Mouse (Mus musculus): ENCODE data around the gene Tmem30c. TPM values are rescaled to one million over a fixed set of nuclear protein-coding genes. Genes with fewer than 3 reads are reported as not detected.

Gene Tmem30c
- polyA plus RNA-seq, 1 experiment: not detected

DNA sequence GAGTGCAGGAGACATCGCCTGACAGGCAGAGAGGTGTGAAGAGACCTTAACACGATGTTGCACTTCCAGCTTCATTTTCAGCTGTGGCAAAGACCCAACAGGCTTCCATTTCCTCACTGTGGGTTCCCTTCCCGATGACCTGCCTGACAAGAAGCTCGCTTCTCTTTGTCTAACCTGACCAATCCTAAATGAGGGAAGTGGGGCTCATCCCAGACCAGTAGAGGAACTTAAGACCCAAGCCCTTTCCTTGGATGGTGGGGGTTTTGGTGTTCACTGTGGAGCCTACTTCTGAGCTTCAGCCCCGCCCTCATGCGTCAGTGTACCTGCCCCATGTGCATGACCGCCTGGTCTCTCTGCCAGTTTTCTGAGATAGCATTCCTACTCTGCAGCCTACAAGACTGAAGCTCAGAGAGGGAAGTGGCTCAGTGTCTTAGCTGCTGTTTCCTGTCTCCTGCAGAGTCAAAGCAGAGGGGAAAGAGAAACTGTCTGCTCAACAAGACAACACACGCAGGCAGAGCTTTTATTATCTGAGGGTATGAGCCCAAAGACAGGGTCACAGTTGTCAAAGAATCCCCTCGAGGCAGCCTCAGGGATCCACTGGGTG lies 8.9 kb upstream of the Tmem30c start:
- no peaks in the 10 kb centered on the region for H3K27me3 ChIP-seq (replicated peaks)
- no peak for TF ChIP-seq GATA1 (IDR thresholded peaks at IDR 0.05; ENCODE audit: borderline replicate concordance, low read length)
- TF ChIP-seq FLI1 (IDR thresholded peaks at IDR 0.05; ENCODE audit: low read length): no peak
- H3K4me3 ChIP-seq (replicated peaks): peak overlapping the region; percentile 8
- H3K4me1 ChIP-seq: peaks cover 6% of the 10 kb centered on the region
- peaks cover 2% of the 10 kb centered on the region for H3K36me3 ChIP-seq (replicated peaks; ENCODE audit: low read length)
- no peaks in the 10 kb centered on the region for H3K9me3 ChIP-seq

- no peak for TF ChIP-seq GATA1 (IDR thresholded peaks at IDR 0.05; ENCODE audit: borderline replicate concordance, low read length)
- TF ChIP-seq FLI1 (IDR thresholded peaks at IDR 0.05; ENCODE audit: low read length): no peak
- Histone ChIP-seq H3K27me3 (replicated peaks) (peaks cover 2% of the 10 kb centered on the region), H3K4me3 (replicated peaks) (no peak overlapping the region)
Measured at GRCm38 (mm10) chr16:57295216-57295934, 2.7 kb upstream of the Tmem30c start.

DNA sequence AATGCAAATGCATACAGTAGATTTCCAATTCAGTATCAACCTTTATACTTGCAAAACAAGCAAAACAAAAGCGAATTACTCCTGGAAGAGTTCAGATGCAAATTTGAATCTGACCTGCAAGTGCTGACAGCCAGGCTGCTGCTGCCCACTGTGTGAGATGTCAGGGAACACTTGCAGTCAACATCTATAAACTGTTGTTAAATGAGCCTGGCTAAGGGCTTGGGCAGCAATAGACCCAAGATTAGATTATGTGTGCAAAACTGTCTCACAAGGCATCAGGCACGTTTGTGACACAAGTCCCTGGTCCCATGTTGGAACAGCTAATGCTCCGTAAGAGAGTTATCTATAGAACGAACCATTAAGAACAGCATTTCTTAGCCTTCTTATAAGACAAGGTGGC lies 369 bp downstream of the Tmem30c start:
- Histone ChIP-seq H3K4me3 (replicated peaks) (no peak overlapping the region), H3K36me3 (replicated peaks; ENCODE audit: low read length) (no peaks in the 10 kb centered on the region), H3K9me3 (no peaks in the 10 kb centered on the region), H3K4me1 (0 out of 2 replicates have a peak, but pooled peaks cover 4% of the 10 kb centered on the region), H3K27me3 (replicated peaks) (peaks cover 2% of the 10 kb centered on the region)
- TF ChIP-seq FLI1 (IDR thresholded peaks at IDR 0.05; ENCODE audit: low read length) (no peak), GATA1 (IDR thresholded peaks at IDR 0.05; ENCODE audit: borderline replicate concordance, low read length) (no peak)

More at GRCm38 (mm10) chr16:57295216-57295934, 2.7 kb upstream of the Tmem30c start:
- Histone ChIP-seq H3K9me3 (no peaks in the 10 kb centered on the region), H3K36me3 (replicated peaks; ENCODE audit: low read length) (no peaks in the 10 kb centered on the region), H3K4me1 (0 out of 2 replicates have a peak, but pooled peaks cover 4% of the 10 kb centered on the region)

GRCm38 (mm10) chr16:57291696-57292095 lies 969 bp downstream of the Tmem30c start:
- no peaks in the 10 kb centered on the region for H3K36me3 ChIP-seq (replicated peaks; ENCODE audit: low read length)
- 0 out of 2 replicates have a peak, but pooled peaks cover 4% of the 10 kb centered on the region for H3K4me1 ChIP-seq
- no peak overlapping the region for H3K4me3 ChIP-seq (replicated peaks)
- H3K9me3 ChIP-seq: no peaks in the 10 kb centered on the region
- peaks cover 2% of the 10 kb centered on the region for H3K27me3 ChIP-seq (replicated peaks)
- TF ChIP-seq FLI1 (IDR thresholded peaks at IDR 0.05; ENCODE audit: low read length): no peak
- TF ChIP-seq GATA1 (IDR thresholded peaks at IDR 0.05; ENCODE audit: borderline replicate concordance, low read length): no peak

- H3K9me3 ChIP-seq: no peaks in the 10 kb centered on the region
- no peak for TF ChIP-seq GATA1 (IDR thresholded peaks at IDR 0.05; ENCODE audit: borderline replicate concordance, low read length)
- H3K4me3 ChIP-seq (replicated peaks): no peak overlapping the region
Measured at GRCm38 (mm10) chr16:57281417-57281816, 11.2 kb downstream of the Tmem30c start.

GRCm38 (mm10) chr16:57280221-57281217 lies 12.1 kb downstream of the Tmem30c start:
- H3K4me3 ChIP-seq (replicated peaks): no peak overlapping the region
- H3K27me3 ChIP-seq (replicated peaks): no peaks in the 10 kb centered on the region
- no peaks in the 10 kb centered on the region for H3K4me1 ChIP-seq

More at GRCm38 (mm10) chr16:57281417-57281816, 11.2 kb downstream of the Tmem30c start:
- no peaks in the 10 kb centered on the region for H3K4me1 ChIP-seq
- no peaks in the 10 kb centered on the region for H3K27me3 ChIP-seq (replicated peaks)
- no peaks in the 10 kb centered on the region for H3K36me3 ChIP-seq (replicated peaks; ENCODE audit: low read length)

DNA sequence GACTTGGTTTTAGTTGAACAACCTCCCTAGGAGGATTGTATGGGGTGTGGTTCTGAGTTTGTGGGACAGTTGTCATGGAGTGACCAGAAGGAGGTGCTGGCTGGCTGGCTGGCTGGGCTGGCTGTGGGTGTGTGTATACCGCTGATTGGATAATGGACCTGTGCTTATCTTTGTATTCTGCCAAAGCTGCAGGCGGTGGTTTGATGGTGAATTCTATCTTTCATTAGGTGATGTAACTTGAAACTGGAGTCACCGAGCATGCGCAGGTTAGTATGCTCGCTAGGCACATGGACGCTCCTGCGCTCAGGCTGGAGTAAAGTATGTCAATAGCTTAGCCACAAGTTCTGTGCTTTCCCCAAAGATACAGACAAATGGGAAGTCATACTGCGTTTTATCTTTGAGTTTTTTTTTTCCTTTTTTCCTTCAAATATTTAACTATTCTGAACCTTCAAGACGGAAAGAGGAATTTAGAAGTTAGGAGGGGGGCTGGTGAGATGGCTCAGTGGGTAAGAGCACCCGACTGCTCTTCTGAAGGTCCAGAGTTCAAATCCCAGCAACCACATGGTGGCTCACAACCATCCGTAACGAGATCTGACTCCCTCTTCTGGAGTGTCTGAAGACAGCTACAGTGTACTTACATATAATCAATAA lies 13.6 kb downstream of the Tmem30c start:
- H3K9me3 ChIP-seq: no peaks in the 10 kb centered on the region
- H3K27me3 ChIP-seq (replicated peaks): no peaks in the 10 kb centered on the region
- H3K36me3 ChIP-seq (replicated peaks; ENCODE audit: low read length): no peaks in the 10 kb centered on the region
- H3K4me3 ChIP-seq (replicated peaks): no peak overlapping the region
- no peak for TF ChIP-seq FLI1 (IDR thresholded peaks at IDR 0.05; ENCODE audit: low read length)
- no peak for TF ChIP-seq GATA1 (IDR thresholded peaks at IDR 0.05; ENCODE audit: borderline replicate concordance, low read length)
- no peaks in the 10 kb centered on the region for H3K4me1 ChIP-seq

More at GRCm38 (mm10) chr16:57280221-57281217, 12.1 kb downstream of the Tmem30c start:
- no peak for TF ChIP-seq GATA1 (IDR thresholded peaks at IDR 0.05; ENCODE audit: borderline replicate concordance, low read length)
- TF ChIP-seq FLI1 (IDR thresholded peaks at IDR 0.05; ENCODE audit: low read length): no peak
- H3K9me3 ChIP-seq: no peaks in the 10 kb centered on the region
- H3K36me3 ChIP-seq (replicated peaks; ENCODE audit: low read length): no peaks in the 10 kb centered on the region

GRCm38 (mm10) chr16:57269751-57270150 lies 22.9 kb downstream of the Tmem30c start:
- no peaks in the 10 kb centered on the region for H3K36me3 ChIP-seq (replicated peaks; ENCODE audit: low read length)
- no peaks in the 10 kb centered on the region for H3K4me1 ChIP-seq
- TF ChIP-seq GATA1 (IDR thresholded peaks at IDR 0.05; ENCODE audit: borderline replicate concordance, low read length): no peak
- no peak for TF ChIP-seq FLI1 (IDR thresholded peaks at IDR 0.05; ENCODE audit: low read length)
- H3K9me3 ChIP-seq: peaks cover 9% of the 10 kb centered on the region; the same call in 1 of the 2 replicates
- H3K4me3 ChIP-seq (replicated peaks): no peak overlapping the region
- peaks cover 5% of the 10 kb centered on the region for H3K27me3 ChIP-seq (replicated peaks)

All from megakaryocyte, embryonic 14.5 days (primary cell).